Mouse (Mus musculus): Measurements from ENCODE around the gene Patl2.

- TF ChIP-seq CTCF (IDR thresholded peaks at IDR 0.05; ENCODE audit: low read depth): no peak
- TF ChIP-seq EP300 (IDR thresholded peaks at IDR 0.05; ENCODE audit: low read depth): no peak
Observed at GRCm38 (mm10) chr2:122201501-122201900, 15.5 kb upstream of the Patl2 start.

Measured in heart, postnatal 0 days (tissue).